Mouse (Mus musculus): ENCODE measurements around the gene Hoxc5. TPM values are rescaled to one million over a fixed set of nuclear protein-coding genes. Genes with fewer than 3 reads are reported as not detected.

Hoxc5 gene
- polyA plus RNA-seq, 1 experiment from 2014 or later: 0.53 TPM

DNA sequence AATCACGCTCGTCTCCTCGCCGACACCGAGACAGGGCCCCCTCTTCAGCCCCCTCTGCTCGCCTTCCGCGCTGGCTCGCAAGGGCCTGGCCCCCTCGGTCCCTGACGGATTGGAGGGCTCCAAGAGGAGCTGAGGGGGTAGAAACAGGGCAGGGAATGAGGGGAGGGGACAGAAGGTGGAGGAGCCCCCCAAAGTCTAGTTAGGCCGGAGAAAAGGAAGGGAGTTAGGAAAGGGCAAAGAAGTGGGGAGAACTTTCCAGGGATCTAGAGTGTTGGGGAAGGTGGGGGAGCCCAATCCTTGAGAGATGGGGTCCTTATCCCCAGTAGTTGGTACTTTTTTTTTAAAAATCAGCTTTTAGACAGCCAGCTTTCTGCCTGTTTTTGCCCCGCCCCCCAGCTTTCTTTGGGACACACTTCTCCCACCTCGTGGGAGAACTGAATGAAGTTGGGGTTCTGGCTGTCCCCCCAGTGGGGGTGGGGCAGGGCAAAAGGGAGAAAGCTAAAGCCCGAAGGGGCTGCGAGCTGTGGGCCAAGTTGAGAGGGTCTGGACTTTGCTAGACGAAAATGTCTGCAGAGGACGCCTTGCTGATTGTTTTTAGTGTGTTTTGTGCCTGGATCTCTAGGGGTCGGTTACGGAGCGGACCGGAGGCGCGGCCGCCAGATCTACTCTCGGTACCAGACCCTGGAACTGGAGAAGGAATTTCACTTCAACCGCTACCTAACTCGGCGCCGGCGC lies 43.0 kb downstream of the Hoxc5 start:
- no peak overlapping the region for H3K9ac ChIP-seq (replicated peaks; ENCODE audit: low read length)
- DNase-seq (ENCODE audit: low spot score) (no peak), ATAC-seq (replicated peaks; ENCODE audit: insufficient number of reproducible peaks, low FRiP score, low TSS enrichment, low read depth) (no peak)
- no peaks in the 10 kb centered on the region for H3K9me3 ChIP-seq (replicated peaks; ENCODE audit: control insufficient read depth, low read length)
- 0% methylated on average over 31 of the region's 31 CpGs for WGBS
- H3K4me1 ChIP-seq (ENCODE audit: control insufficient read depth, insufficient read depth, low read length): no peaks in the 10 kb centered on the region
- H3K36me3 ChIP-seq (replicated peaks; ENCODE audit: control insufficient read depth, insufficient read depth, low read depth, low read length): no peaks in the 10 kb centered on the region
- no peak overlapping the region for H3K4me3 ChIP-seq (ENCODE audit: low read depth, low read length)
- H3K27me3 ChIP-seq (ENCODE audit: control insufficient read depth, insufficient read depth, low read length): peaks cover 96% of the 10 kb centered on the region
- no peak overlapping the region for H3K4me2 ChIP-seq (ENCODE audit: low read depth, low read length)
- H3K27ac ChIP-seq (replicated peaks; ENCODE audit: low read depth, low read length): no peak overlapping the region

DNA sequence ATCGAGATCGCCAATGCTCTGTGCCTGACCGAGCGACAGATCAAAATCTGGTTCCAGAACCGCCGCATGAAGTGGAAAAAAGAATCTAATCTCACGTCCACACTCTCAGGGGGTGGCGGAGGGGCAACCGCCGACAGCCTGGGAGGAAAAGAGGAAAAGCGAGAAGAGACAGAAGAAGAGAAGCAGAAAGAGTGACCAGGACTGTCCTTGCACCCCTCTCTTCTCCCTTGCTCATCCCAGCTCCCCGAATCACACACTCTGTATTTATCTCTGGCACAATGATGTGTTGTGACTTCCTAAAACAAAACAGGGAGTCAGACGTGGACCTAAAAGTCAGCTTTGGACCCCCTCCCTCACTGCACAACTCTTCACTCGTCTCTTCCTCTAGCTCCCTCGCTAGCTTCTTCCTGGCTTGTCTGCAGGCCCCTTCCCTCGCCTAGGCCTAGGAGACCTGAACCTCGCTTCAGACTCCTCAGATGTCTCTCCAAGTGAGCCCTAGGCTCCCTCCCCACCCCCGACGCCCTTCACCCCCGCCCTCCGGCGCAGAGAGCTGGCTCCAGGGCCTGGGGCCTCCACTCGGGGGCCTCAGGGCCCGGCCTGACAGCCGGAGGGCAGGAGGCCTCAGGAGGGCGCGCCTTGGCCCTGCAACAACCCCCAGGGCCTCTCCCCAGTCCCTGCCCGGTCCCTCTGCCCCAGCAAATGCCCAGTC lies 43.8 kb downstream of the Hoxc5 start:
- under 1% methylated on average over 28 of the region's 28 CpGs for WGBS
- ATAC-seq (replicated peaks; ENCODE audit: insufficient number of reproducible peaks, low FRiP score, low TSS enrichment, low read depth): no peak

DNA sequence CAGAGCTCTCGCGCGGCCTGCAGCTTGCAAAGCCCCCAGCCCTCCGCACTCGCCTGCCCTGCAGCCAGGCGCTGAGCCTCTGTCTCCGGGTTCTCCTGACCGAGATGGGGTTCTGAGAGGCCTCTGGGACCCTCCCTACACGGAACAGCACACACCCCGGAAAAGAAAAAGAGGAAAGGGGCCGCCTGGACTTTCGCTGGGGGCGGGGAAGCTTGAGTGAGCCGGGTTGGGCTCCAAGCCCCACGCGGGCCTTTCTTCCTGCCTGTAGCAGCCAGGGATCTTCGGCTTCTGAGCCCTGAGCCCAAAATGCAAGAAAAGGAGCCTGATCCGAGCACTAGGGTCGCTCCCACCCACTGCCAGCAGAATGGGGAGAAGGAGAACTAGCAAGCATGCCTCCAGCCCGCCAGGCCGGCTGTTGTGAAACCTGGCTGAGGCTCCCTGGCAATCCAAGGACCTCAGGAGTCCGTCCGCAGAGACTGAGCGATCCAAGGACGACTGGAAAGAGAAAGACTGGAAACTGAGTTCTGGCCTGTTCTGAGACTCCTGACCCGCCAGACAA lies 44.8 kb downstream of the Hoxc5 start:
- DNase-seq (ENCODE audit: low spot score): no peak
- Histone ChIP-seq H3K4me3 (ENCODE audit: low read depth, low read length) (no peak overlapping the region), H3K9ac (replicated peaks; ENCODE audit: low read length) (no peak overlapping the region), H3K9me3 (replicated peaks; ENCODE audit: control insufficient read depth, low read length) (no peaks in the 10 kb centered on the region), H3K36me3 (replicated peaks; ENCODE audit: control insufficient read depth, insufficient read depth, low read depth, low read length) (no peaks in the 10 kb centered on the region), H3K27ac (replicated peaks; ENCODE audit: low read depth, low read length) (no peak overlapping the region), H3K4me2 (ENCODE audit: low read depth, low read length) (no peak overlapping the region), H3K27me3 (ENCODE audit: control insufficient read depth, insufficient read depth, low read length) (peaks cover 95% of the 10 kb centered on the region), H3K4me1 (ENCODE audit: control insufficient read depth, insufficient read depth, low read length) (no peaks in the 10 kb centered on the region)
- no peak for ATAC-seq (replicated peaks; ENCODE audit: insufficient number of reproducible peaks, low FRiP score, low TSS enrichment, low read depth)
- WGBS: under 1% methylated on average over 26 of the region's 26 CpGs

More for the DNA sequence above, 43.8 kb downstream of the Hoxc5 start:
- no peaks in the 10 kb centered on the region for H3K4me1 ChIP-seq (ENCODE audit: control insufficient read depth, insufficient read depth, low read length)
- peaks cover 96% of the 10 kb centered on the region for H3K27me3 ChIP-seq (ENCODE audit: control insufficient read depth, insufficient read depth, low read length)
- H3K4me3 ChIP-seq (ENCODE audit: low read depth, low read length): no peak overlapping the region
- no peak overlapping the region for H3K4me2 ChIP-seq (ENCODE audit: low read depth, low read length)
- H3K9ac ChIP-seq (replicated peaks; ENCODE audit: low read length): no peak overlapping the region
- no peaks in the 10 kb centered on the region for H3K36me3 ChIP-seq (replicated peaks; ENCODE audit: control insufficient read depth, insufficient read depth, low read depth, low read length)
- DNase-seq (ENCODE audit: low spot score): no peak
- H3K9me3 ChIP-seq (replicated peaks; ENCODE audit: control insufficient read depth, low read length): no peaks in the 10 kb centered on the region
- H3K27ac ChIP-seq (replicated peaks; ENCODE audit: low read depth, low read length): no peak overlapping the region

DNA sequence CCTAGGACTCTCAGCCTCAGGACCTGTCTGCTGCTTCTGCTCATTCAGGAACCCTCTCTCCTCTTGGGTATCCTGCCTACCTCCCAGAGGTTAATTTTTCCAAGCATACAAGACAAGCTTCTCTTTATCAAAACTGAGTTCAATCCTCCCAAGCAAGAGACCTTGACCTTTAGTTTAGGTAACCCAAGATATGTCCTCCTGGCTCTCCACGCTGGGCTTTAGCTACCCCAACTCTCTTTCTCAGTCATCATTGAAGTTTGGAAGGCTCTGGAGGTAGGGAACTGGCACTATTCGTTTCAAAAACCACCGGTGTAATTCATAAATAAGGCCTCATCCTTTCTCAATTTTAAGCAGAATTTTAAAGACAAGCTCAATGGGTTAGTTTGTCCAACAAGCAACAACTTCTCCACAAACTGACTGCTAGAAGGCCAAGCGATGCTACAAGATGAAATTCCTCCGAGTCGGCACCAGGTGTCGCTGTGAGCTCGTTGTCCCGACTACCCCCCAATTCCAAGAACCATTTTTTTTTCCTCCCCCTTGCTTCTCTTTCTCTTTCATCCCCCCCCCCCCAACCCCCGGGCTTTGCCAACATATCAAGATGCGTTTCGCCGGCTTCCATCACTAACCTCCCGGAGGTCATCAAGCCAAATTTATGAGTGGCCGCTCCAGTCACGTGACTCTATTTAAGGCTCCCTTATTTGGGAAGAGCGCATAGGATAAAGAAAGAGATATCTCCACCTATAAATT lies 46.2 kb downstream of the Hoxc5 start:
- Histone ChIP-seq H3K9me3 (replicated peaks; ENCODE audit: control insufficient read depth, low read length) (no peaks in the 10 kb centered on the region), H3K27ac (replicated peaks; ENCODE audit: low read depth, low read length) (no peak overlapping the region), H3K36me3 (replicated peaks; ENCODE audit: control insufficient read depth, insufficient read depth, low read depth, low read length) (no peaks in the 10 kb centered on the region), H3K27me3 (ENCODE audit: control insufficient read depth, insufficient read depth, low read length) (peaks cover 97% of the 10 kb centered on the region), H3K4me2 (ENCODE audit: low read depth, low read length) (no peak overlapping the region), H3K9ac (replicated peaks; ENCODE audit: low read length) (no peak overlapping the region), H3K4me1 (ENCODE audit: control insufficient read depth, insufficient read depth, low read length) (no peaks in the 10 kb centered on the region), H3K4me3 (ENCODE audit: low read depth, low read length) (peak overlapping the region; percentile 9; the same call in 1 of the 2 replicates)
- ATAC-seq (replicated peaks; ENCODE audit: insufficient number of reproducible peaks, low FRiP score, low TSS enrichment, low read depth) (no peak), DNase-seq (ENCODE audit: low spot score) (peak; percentile 69)
- WGBS: 3% methylated on average over 17 of the region's 17 CpGs

DNA sequence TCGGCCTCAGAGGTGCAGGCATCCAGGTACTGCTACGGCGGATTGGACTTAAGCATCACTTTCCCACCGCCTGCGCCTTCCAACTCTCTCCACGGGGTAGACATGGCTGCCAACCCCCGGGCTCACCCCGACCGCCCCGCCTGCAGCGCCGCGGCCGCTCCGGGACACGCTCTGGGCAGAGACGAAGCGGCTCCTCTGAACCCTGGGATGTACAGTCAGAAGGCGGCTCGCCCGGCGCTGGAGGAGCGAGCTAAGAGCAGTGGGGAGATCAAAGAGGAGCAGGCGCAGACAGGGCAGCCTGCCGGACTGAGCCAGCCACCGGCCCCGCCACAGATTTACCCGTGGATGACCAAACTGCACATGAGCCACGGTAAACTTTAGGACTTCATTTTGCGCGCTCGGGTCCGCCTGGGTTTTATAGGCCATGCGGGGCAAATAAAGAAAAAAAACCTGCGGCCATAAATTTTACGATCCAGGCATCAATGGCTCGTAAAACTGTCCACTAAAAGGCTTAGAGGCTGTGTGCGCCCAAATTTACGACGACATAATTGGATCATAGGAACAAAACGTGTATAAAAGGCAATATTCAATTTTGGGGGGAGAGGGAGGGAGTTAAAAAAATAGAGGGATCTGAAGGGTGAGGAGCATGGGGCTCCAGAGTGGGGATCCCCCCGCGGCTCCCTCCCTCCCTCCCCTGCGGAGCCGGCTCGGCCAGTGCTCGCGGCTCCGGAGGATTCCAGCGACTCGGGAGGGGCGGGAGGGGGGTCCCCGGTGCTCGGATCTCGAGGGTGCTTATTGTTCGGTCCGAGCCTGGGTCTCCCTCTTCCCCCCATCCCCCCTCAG lies 47.1 kb downstream of the Hoxc5 start:
- no peaks in the 10 kb centered on the region for H3K36me3 ChIP-seq (replicated peaks; ENCODE audit: control insufficient read depth, insufficient read depth, low read depth, low read length)
- DNase-seq (ENCODE audit: low spot score) (no peak), ATAC-seq (replicated peaks; ENCODE audit: insufficient number of reproducible peaks, low FRiP score, low TSS enrichment, low read depth) (no peak)
- no peaks in the 10 kb centered on the region for H3K4me1 ChIP-seq (ENCODE audit: control insufficient read depth, insufficient read depth, low read length)
- peak overlapping the region; percentile 9; the same call in 1 of the 2 replicates for H3K4me3 ChIP-seq (ENCODE audit: low read depth, low read length)
- WGBS: under 1% methylated on average over 53 of the region's 57 CpGs
- H3K9me3 ChIP-seq (replicated peaks; ENCODE audit: control insufficient read depth, low read length): no peaks in the 10 kb centered on the region
- no peak overlapping the region for H3K9ac ChIP-seq (replicated peaks; ENCODE audit: low read length)
- no peak overlapping the region for H3K4me2 ChIP-seq (ENCODE audit: low read depth, low read length)
- H3K27ac ChIP-seq (replicated peaks; ENCODE audit: low read depth, low read length): no peak overlapping the region
- H3K27me3 ChIP-seq (ENCODE audit: control insufficient read depth, insufficient read depth, low read length): peaks cover 97% of the 10 kb centered on the region

DNA sequence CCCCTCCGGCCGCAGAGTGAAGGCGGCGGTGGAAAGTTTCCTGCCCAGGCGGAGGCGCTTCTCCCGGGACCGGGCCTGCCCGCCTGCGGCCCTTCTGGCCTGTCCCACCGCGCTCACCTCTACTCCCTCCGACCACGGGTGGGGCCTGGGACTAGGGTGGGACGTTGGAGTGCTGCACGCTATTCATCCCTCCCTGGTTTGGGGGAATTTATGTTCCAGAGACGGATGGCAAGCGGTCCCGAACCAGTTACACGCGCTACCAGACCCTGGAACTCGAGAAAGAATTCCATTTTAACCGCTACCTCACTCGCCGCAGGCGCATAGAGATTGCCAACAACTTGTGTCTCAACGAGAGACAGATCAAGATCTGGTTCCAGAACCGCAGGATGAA lies 47.8 kb downstream of the Hoxc5 start:
- under 1% methylated on average over 28 of the region's 28 CpGs for WGBS
- ATAC-seq (replicated peaks; ENCODE audit: insufficient number of reproducible peaks, low FRiP score, low TSS enrichment, low read depth): 0 out of 2 replicates have a peak, but pooled peaks have one; percentile 19
- Histone ChIP-seq H3K27me3 (ENCODE audit: control insufficient read depth, insufficient read depth, low read length) (peaks cover 97% of the 10 kb centered on the region), H3K4me3 (ENCODE audit: low read depth, low read length) (no peak overlapping the region), H3K4me2 (ENCODE audit: low read depth, low read length) (no peak overlapping the region), H3K9me3 (replicated peaks; ENCODE audit: control insufficient read depth, low read length) (no peaks in the 10 kb centered on the region), H3K9ac (replicated peaks; ENCODE audit: low read length) (no peak overlapping the region), H3K4me1 (ENCODE audit: control insufficient read depth, insufficient read depth, low read length) (no peaks in the 10 kb centered on the region), H3K36me3 (replicated peaks; ENCODE audit: control insufficient read depth, insufficient read depth, low read depth, low read length) (no peaks in the 10 kb centered on the region), H3K27ac (replicated peaks; ENCODE audit: low read depth, low read length) (no peak overlapping the region)
- DNase-seq (ENCODE audit: low spot score): no peak

DNA sequence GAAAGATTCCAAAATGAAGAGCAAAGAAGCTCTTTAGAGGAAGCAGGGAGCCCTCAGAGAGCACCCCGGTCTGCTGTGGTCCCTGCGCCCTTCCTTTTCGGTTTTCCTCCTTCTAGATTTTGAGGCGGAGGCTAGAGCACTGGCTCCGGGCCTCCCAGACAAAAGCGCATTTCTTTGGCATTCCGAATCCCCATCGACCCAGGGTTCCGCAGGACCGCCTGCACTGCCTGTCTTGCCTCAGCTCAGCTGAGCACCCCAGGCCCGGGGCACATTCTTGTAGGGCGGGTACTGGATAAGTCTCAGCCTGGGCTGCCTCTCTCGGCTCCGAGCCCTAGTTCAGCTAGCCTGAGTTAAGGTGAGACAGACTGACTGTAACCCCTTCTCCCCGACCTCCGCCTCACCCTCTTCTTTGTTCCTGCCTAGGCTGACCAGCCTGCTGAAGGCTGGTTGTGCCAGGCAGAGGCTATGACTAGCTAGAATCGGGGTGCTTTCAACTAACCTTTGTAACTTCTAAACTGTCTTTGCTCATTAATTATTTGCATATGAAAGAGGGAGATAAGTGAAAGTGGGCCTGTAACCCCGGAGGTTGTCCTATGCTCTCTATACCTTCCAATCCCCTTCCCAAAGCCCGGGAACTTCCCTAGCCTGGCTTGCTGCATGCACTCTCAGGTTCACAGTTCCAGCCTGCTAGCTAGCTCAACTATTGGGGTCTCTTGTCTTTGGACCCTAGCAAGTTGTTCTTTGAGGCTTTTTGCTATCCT lies 48.3 kb downstream of the Hoxc5 start:
- ATAC-seq (replicated peaks; ENCODE audit: insufficient number of reproducible peaks, low FRiP score, low TSS enrichment, low read depth) (no peak), DNase-seq (ENCODE audit: low spot score) (no peak)
- H3K4me2 ChIP-seq (ENCODE audit: low read depth, low read length): no peak overlapping the region
- no peak overlapping the region for H3K27ac ChIP-seq (replicated peaks; ENCODE audit: low read depth, low read length)
- 1% methylated on average over 19 of the region's 19 CpGs for WGBS
- no peaks in the 10 kb centered on the region for H3K4me1 ChIP-seq (ENCODE audit: control insufficient read depth, insufficient read depth, low read length)
- no peaks in the 10 kb centered on the region for H3K36me3 ChIP-seq (replicated peaks; ENCODE audit: control insufficient read depth, insufficient read depth, low read depth, low read length)
- no peak overlapping the region for H3K9ac ChIP-seq (replicated peaks; ENCODE audit: low read length)
- peaks cover 97% of the 10 kb centered on the region for H3K27me3 ChIP-seq (ENCODE audit: control insufficient read depth, insufficient read depth, low read length)
- H3K4me3 ChIP-seq (ENCODE audit: low read depth, low read length): no peak overlapping the region
- H3K9me3 ChIP-seq (replicated peaks; ENCODE audit: control insufficient read depth, low read length): no peaks in the 10 kb centered on the region

All from embryonic facial prominence, embryonic 11.5 days (tissue).